Mouse (Mus musculus): ENCODE measurements at regions not wholly inside any gene's neighbourhood (a gene's known extent, or its start where the extent isn't known, plus 50 kb on each side); places are given as distances from the start of the nearest gene placed in this dataset.

- ChIA-PET CTCF (no interaction called here), POLR2A (no interaction called here)
These were observed 493.1 kb upstream of the Fat3 start for GRCm38 (mm10) chr9:16994169-16994568.

- CTCF ChIA-PET: no interaction called here
- POLR2A ChIA-PET: no interaction called here
These were observed 487.0 kb upstream of the Fat3 start for GRCm38 (mm10) chr9:16988114-16988513.

- ChIA-PET POLR2A (no interaction called here), CTCF (no interaction called here)
These were observed 476.2 kb upstream of the Fat3 start for GRCm38 (mm10) chr9:16977321-16977720.

GRCm38 (mm10) chr9:16970373-16970772 lies 469.3 kb upstream of the Fat3 start:
- CTCF ChIA-PET: no interaction called here
- POLR2A ChIA-PET: no interaction called here

- ChIA-PET POLR2A (no interaction called here), CTCF (no interaction called here)
These were observed 432.5 kb upstream of the Fat3 start for GRCm38 (mm10) chr9:16933602-16934001.

GRCm38 (mm10) chr9:16931586-16931985 lies 430.5 kb upstream of the Fat3 start:
- CTCF ChIA-PET: no interaction called here
- POLR2A ChIA-PET: no interaction called here

GRCm38 (mm10) chr9:16926315-16926984 lies 425.4 kb upstream of the Fat3 start:
- CTCF ChIA-PET: no interaction called here
- POLR2A ChIA-PET: no interaction called here

GRCm38 (mm10) chr9:16925279-16925678 lies 424.2 kb upstream of the Fat3 start:
- POLR2A ChIA-PET: no interaction called here
- CTCF ChIA-PET: no interaction called here

GRCm38 (mm10) chr9:16906155-16906554 lies 405.1 kb upstream of the Fat3 start:
- ChIA-PET POLR2A (interaction anchor here in 1 of 4 experiments (0.6 kb wide), 1 partner anchor 201 kb away, joined by 3 read pairs; no protein-coding TSS in a partner anchor), CTCF (no interaction called here)

- ChIA-PET POLR2A (no interaction called here), CTCF (no interaction called here)
These were observed 398.0 kb upstream of the Fat3 start for GRCm38 (mm10) chr9:16899060-16899459.

- ChIA-PET CTCF (no interaction called here), POLR2A (interaction anchor here in 1 of 4 experiments (0.8 kb wide), 1 partner anchor 11 kb away, joined by 3 read pairs; no protein-coding TSS in a partner anchor)
These were observed 351.5 kb upstream of the Fat3 start for GRCm38 (mm10) chr9:16852458-16853026.

- ChIA-PET CTCF (interaction anchor here in 1 of 4 experiments (1.0 kb wide), 1 partner anchor 12 kb away, joined by 3 read pairs; no protein-coding TSS in a partner anchor), POLR2A (no interaction called here)
These were observed 307.4 kb upstream of the Fat3 start for GRCm38 (mm10) chr9:16808494-16808893.

GRCm38 (mm10) chr9:16772867-16773266 lies 271.8 kb upstream of the Fat3 start:
- POLR2A ChIA-PET: no interaction called here
- CTCF ChIA-PET: no interaction called here

- CTCF ChIA-PET: no interaction called here
- POLR2A ChIA-PET: no interaction called here
These were observed 226.6 kb upstream of the Fat3 start for GRCm38 (mm10) chr9:16727653-16728052.

GRCm38 (mm10) chr9:16702431-16702830 lies 201.3 kb upstream of the Fat3 start:
- ChIA-PET CTCF (no interaction called here), POLR2A (no interaction called here)

- CTCF ChIA-PET: no interaction called here
- POLR2A ChIA-PET: no interaction called here
These were observed 160.4 kb upstream of the Fat3 start for GRCm38 (mm10) chr9:16661527-16661926.

- CTCF ChIA-PET: no interaction called here
- POLR2A ChIA-PET: no interaction called here
These were observed 159.9 kb upstream of the Fat3 start for GRCm38 (mm10) chr9:16660940-16661339.

Data from embryonic stem cell, embryonic (primary cell).